Mouse (Mus musculus) kidney, embryonic 16.5 days (tissue): ENCODE data around the gene Ccnc. TPM values are rescaled to one million over a fixed set of nuclear protein-coding genes. Genes with fewer than 3 reads are reported as not detected.

ENCODE experiments used
- ATAC-seq: fragments of 200-750 bp; cut with Nextera tagmentation; 2 replicates; pipeline ENCODE4 v1.8.0; 2017; ENCODE audit warnings: moderate TSS enrichment; ENCODE audit not compliant: low FRiP score, low TSS enrichment
- H3K27ac ChIP-seq: fragments of 300-500 bp; sonication (generic); 2 replicates; pipeline ENCODE4 v1.5.1; 2014; ENCODE audit warnings: low read length
- H3K27me3 ChIP-seq: fragments of 300-500 bp; sonication (generic); 2 replicates; pipeline ENCODE4 v1.6.1; 2014; ENCODE audit warnings: low read length, control low read depth, mixed read lengths; ENCODE audit not compliant: insufficient read depth
- H3K36me3 ChIP-seq: fragments of 300-500 bp; sonication (generic); 2 replicates; pipeline ENCODE4 v1.6.1; 2014; ENCODE audit warnings: low read length, control low read depth, mixed read lengths; ENCODE audit not compliant: insufficient read depth
- H3K4me1 ChIP-seq: fragments of 300-500 bp; sonication (generic); 2 replicates; pipeline ENCODE4 v1.6.1; 2014; ENCODE audit warnings: low read length, control low read depth, mixed read lengths; ENCODE audit not compliant: insufficient read depth
- H3K4me2 ChIP-seq: fragments of 300-500 bp; sonication (generic); replicated peaks from 2 replicates; pipeline ENCODE4 v1.6.1; 2014; ENCODE audit warnings: low read depth, low read length
- H3K4me3 ChIP-seq: fragments of 300-500 bp; sonication (generic); 2 replicates; pipeline ENCODE4 v1.5.1; 2014; ENCODE audit warnings: mild to moderate bottlenecking, low read length
- H3K9ac ChIP-seq: fragments of 300-500 bp; sonication (generic); replicated peaks from 2 replicates; pipeline ENCODE4 v1.6.1; 2014; ENCODE audit warnings: low read length
- H3K9me3 ChIP-seq: fragments of 300-500 bp; sonication (generic); 2 replicates; pipeline ENCODE4 v1.6.1; 2016; ENCODE audit warnings: low read length, control low read depth
- WGBS: fragments of 180-500 bp; shearing (Covaris S2); extraction: QIAGEN DNeasy Blood & Tissue Kit; methylation state at CpG from one replicate; pipeline ENCODE4 v1.1.7; 2014; 5-methylcytosine and 5-hydroxymethylcytosine counted together
- polyA plus RNA-seq: library from polyadenylated mRNA; unstranded; fragments of >200 nt; fragmentation: Nextera tagmentation; extraction: Ambion mirVana; gene quantifications from 2 replicates; pipeline ENCODE4 v1.2.1, GENCODE M21; 2015

The Ccnc gene
- polyA plus RNA-seq, 1 experiment from 2014 or later: 40.7 TPM

DNA sequence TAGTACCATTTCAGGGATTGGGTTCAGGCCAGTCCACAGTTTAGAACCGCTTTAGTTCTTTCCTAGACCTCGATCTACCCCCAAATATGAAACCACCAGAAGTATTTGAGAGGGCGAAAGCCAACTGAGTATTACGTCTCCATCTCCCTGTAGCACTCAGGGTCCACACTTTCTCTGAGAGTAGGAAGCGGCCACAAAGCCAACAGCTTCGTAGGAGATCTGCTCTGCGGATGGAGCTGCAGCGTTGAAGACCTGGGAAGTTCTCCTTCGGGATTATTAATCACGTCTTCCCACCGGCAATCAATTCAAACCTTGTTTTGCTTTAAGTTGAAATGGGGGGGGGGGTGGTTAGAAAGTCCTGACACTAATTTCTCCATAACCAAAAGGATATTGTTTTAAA, 41.1 kb upstream of the Ccnc start:
- no peak overlapping the region for H3K27ac ChIP-seq
- no peak for ATAC-seq
- H3K9ac ChIP-seq: no peak overlapping the region
- H3K4me2 ChIP-seq: no peak overlapping the region
- WGBS: 2% methylated on average over 11 of the region's 11 CpGs
- H3K4me1 ChIP-seq: peaks cover 10% of the 10 kb centered on the region
- H3K36me3 ChIP-seq: no peaks in the 10 kb centered on the region
- H3K4me3 ChIP-seq: no peak overlapping the region
- no peaks in the 10 kb centered on the region for H3K9me3 ChIP-seq
- peaks cover 99% of the 10 kb centered on the region for H3K27me3 ChIP-seq

DNA sequence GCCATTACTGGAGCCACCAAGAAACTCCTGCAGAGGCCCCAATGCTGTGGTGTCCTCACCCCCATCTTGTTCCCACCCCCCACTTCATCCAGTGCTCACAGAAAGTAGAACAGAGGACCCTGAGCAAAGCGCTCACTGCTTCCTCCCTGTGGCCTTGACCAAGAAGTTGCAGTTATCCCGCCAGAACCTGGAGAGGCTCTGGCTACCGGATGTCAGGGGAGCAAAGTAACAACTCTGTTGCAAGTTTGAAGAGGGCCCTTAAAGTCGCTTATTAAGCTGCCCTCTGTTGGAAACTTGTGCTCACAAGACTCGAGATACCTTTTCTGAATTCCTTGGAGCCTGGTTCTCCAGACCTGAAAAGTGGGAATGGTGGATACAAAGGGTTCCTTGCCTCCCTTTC, 40.6 kb upstream of the Ccnc start:
- no peak overlapping the region for H3K4me2 ChIP-seq
- no peak for ATAC-seq
- 2% methylated on average over 5 of the region's 5 CpGs for WGBS

DNA sequence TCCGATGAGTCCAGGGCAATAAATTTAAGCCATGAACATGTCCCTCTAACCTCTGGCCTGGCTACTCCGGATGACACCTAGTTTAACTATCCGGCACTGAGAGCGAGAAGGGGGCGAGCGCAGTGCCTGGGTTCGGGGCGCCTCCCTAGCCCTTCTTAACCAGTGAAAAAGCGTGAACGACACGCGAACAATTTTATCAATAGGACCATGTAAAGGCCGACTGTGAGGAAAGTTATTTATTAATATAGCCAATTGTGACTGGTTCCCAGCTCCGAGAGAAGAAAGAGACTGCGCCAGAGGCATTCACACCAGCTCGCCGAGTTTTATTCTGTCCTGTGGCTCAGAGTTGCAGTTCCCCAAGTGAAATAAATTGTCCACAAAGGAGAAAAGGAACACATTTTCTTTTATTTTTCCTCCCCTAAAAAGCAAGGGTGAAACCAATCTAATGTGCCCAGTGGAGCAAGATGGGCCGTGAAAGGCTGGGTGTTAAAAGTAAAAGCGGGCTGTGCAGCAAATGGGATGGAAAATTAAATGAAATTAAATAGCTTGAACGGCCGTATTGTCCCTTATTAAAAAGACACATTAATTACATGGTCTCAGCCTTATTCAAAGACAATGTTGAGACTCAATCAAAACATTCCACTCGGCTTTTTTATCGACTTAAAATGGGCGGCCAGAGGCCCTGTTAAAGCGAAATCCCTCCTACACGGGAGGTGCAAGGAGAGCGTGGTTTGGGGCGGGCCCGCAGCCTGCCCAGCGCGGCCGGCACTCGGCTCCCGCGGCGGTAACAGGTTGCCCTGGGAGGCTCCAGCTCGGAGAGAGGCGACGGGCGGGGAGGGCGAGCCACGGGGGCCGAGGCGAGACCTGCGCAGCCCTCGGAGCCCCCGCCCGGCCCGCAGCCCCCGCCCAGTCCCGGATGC, 39.5 kb upstream of the Ccnc start:
- peak; percentile 79 for ATAC-seq
- peak overlapping the region; percentile 47; the same call in 1 of the 2 replicates for H3K9ac ChIP-seq

More for the DNA sequence above, 40.6 kb upstream of the Ccnc start:
- peaks cover 10% of the 10 kb centered on the region for H3K4me1 ChIP-seq
- H3K9ac ChIP-seq: no peak overlapping the region
- no peaks in the 10 kb centered on the region for H3K36me3 ChIP-seq
- no peaks in the 10 kb centered on the region for H3K9me3 ChIP-seq
- no peak overlapping the region for H3K27ac ChIP-seq
- H3K27me3 ChIP-seq: peaks cover 97% of the 10 kb centered on the region
- no peak overlapping the region for H3K4me3 ChIP-seq

DNA sequence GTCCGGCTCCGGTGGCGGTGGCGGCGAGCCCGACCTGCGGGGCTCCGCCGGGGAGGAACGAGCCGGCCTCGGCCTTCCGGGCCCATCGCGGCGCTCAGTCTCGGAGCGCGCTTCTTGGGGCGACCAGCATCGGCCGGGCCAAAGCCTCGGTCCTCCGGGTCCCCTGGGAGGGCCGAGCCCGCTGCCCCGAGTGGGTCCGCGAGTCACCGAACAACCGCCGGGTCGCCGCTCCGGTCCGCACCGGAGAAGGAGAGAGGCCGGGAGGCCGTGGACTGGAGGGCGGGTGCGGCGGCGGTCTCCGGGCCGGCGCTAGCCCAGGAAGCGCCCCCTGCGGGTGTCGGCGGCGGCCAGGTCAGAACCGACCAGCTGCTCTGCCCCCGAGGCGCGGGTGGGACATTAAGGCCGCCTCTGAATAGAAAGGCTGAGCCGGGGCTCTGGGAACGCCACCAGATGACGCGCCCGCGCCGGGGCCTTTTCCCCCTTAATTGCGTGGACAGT, 38.7 kb upstream of the Ccnc start:
- Histone ChIP-seq H3K4me3 (peak overlapping the region; percentile 55), H3K4me1 (peaks cover 10% of the 10 kb centered on the region), H3K9ac (peak overlapping the region; percentile 47; the same call in 1 of the 2 replicates), H3K27ac (no peak overlapping the region), H3K27me3 (peaks cover 94% of the 10 kb centered on the region), H3K36me3 (no peaks in the 10 kb centered on the region), H3K9me3 (no peaks in the 10 kb centered on the region), H3K4me2 (peak overlapping the region; percentile 85)
- peak; percentile 86 for ATAC-seq
- WGBS: 1% methylated on average over 59 of the region's 64 CpGs

More for the DNA sequence above, 39.5 kb upstream of the Ccnc start:
- Histone ChIP-seq H3K27ac (no peak overlapping the region), H3K9me3 (no peaks in the 10 kb centered on the region), H3K27me3 (peaks cover 97% of the 10 kb centered on the region), H3K4me3 (peak overlapping the region; percentile 55), H3K36me3 (no peaks in the 10 kb centered on the region), H3K4me2 (peak overlapping the region; percentile 85), H3K4me1 (peaks cover 10% of the 10 kb centered on the region)
- 2% methylated on average over 50 of the region's 51 CpGs for WGBS

DNA sequence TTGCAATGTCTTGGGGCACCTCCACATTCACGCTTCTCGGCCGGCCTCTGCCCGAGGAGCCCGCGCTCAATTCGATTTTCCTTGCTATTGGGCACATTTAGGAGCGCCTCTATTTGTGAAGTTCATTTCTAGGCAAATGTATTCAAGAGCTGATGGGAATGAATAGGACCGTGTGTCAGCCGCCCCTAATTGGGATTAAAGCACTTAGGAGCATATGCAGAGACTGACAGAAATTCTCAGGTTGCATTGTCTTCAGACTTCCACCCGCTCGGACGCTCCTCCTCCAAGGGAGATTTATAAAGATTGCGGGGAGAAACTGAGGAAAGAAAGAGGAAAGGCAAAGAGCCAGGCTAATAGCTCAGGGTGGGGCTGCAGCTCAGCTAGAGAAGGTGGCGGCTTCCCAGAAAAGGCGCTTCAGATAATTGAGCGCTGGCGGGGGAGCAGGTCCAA, 38.0 kb upstream of the Ccnc start:
- H3K36me3 ChIP-seq: no peaks in the 10 kb centered on the region
- H3K27ac ChIP-seq: no peak overlapping the region
- peaks cover 88% of the 10 kb centered on the region for H3K27me3 ChIP-seq
- under 1% methylated on average over 18 of the region's 18 CpGs for WGBS
- H3K4me2 ChIP-seq: peak overlapping the region; percentile 85; the same call in 1 of the 2 replicates
- H3K4me1 ChIP-seq: peaks cover 10% of the 10 kb centered on the region
- ATAC-seq: no peak
- H3K4me3 ChIP-seq: no peak overlapping the region
- no peaks in the 10 kb centered on the region for H3K9me3 ChIP-seq
- no peak overlapping the region for H3K9ac ChIP-seq

DNA sequence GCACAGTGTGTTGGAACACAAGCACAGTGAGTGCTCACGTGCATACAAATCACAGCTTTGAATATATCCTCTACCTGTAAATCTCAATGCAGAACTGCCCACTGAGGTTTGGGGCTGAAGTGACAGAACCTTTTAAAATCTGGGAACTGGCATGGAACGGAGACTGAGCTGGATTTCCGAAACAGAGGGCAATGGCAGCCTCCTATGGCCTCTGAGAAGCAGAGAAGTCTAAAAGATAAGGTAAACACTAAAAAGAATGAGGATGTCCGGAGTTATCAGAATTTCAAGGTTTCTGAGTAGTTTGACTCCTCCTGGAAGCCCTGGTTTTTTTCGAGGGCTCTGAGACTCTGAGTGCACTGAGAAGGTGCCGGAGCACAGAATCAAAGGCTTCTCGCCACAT, 37.3 kb upstream of the Ccnc start:
- WGBS: 4% methylated on average over 7 of the region's 7 CpGs
- Histone ChIP-seq H3K4me3 (no peak overlapping the region), H3K9ac (no peak overlapping the region), H3K9me3 (no peaks in the 10 kb centered on the region), H3K36me3 (no peaks in the 10 kb centered on the region), H3K4me1 (peaks cover 10% of the 10 kb centered on the region), H3K27ac (no peak overlapping the region), H3K27me3 (peaks cover 88% of the 10 kb centered on the region), H3K4me2 (no peak overlapping the region)
- ATAC-seq: no peak

DNA sequence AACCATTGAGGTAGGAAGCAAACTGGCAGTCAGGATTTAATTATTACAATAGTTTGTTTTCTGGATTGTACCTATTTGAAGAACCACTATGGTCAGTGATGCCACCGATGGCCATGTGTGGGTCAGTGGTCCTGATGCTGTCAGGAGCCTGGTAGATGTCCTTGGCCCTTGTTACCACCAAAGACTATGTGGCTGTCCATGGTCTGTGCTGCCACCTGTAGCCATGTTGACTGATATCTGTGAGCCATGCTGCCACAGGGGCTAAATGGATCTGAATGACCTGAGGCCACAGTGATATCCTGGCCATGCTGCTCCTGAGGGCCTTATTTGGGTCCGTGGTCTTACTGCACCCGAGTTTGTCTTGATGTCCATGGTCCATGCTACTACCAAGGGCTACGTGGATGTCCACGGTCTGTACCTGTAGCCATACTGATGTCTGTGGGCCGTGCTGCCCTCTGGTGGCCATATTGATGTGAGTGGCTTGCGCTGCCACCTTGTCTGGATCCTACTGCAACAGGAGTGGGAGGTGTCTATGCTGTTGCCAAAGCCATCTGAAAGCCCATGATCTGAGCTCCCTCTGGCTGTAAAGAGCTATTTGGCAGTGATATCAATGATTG, 31.8 kb upstream of the Ccnc start:
- Histone ChIP-seq H3K9ac (no peak overlapping the region), H3K4me1 (no peaks in the 10 kb centered on the region), H3K27ac (no peak overlapping the region), H3K4me2 (no peak overlapping the region), H3K36me3 (no peaks in the 10 kb centered on the region), H3K9me3 (no peaks in the 10 kb centered on the region), H3K4me3 (no peak overlapping the region), H3K27me3 (peaks cover 33% of the 10 kb centered on the region)
- 32% methylated on average over 7 of the region's 7 CpGs for WGBS
- 0 out of 2 replicates have a peak, but pooled peaks have one; percentile 39 for ATAC-seq

DNA sequence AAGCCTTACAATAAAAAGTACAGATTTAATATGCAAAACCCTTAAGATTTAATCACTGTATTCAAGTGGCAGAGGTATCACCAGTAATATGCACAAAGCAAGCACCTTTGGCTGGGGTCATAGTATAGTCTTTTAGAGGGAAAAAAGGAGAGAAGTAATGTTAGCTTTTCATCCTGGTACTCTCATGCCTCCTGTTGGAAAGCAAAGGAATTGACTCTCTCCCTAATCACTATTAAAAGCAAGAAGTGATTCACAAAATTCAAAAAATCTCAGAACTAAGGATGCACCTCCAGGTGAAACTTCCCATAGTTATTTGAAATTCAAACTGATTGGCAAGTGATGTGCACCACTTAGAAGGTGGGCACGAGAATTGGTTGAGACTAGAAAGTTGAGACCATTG, 22.5 kb upstream of the Ccnc start:
- 39% methylated on average over 1 of the region's 1 CpGs for WGBS
- H3K27me3 ChIP-seq: no peaks in the 10 kb centered on the region
- no peak overlapping the region for H3K4me2 ChIP-seq
- no peak for ATAC-seq
- H3K4me3 ChIP-seq: no peak overlapping the region
- no peak overlapping the region for H3K9ac ChIP-seq
- no peaks in the 10 kb centered on the region for H3K4me1 ChIP-seq
- no peaks in the 10 kb centered on the region for H3K9me3 ChIP-seq
- no peaks in the 10 kb centered on the region for H3K36me3 ChIP-seq
- no peak overlapping the region for H3K27ac ChIP-seq

DNA sequence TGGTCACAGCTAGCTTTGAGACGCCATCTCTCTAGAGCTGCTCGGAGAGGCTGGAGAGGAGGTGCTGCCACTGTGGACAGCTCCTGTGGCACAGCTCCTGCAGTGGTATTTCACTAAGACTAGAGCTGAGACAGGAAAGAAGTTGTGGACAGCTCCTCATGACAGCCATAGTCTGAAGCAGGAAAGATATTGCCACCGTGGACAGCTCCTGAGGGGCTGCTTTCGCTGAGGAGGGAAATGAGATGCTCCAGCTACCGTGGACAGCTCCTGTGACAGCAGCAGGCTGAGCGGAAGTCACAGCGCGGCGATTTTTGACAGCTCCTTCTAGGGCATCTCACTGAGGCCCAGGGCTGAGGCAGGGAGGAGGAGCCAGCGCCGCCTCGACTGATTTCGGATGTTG, 15.4 kb upstream of the Ccnc start:
- ATAC-seq: peak; percentile 99
- Histone ChIP-seq H3K4me3 (no peak overlapping the region), H3K27ac (no peak overlapping the region), H3K27me3 (no peaks in the 10 kb centered on the region), H3K9me3 (no peaks in the 10 kb centered on the region), H3K4me2 (no peak overlapping the region), H3K9ac (no peak overlapping the region), H3K4me1 (no peaks in the 10 kb centered on the region), H3K36me3 (no peaks in the 10 kb centered on the region)
- WGBS: 3% methylated on average over 13 of the region's 13 CpGs
